Mouse (Mus musculus) heart, embryonic 13.5 days (tissue): Measurements from ENCODE around the gene Hsd3b1. TPM values are rescaled to one million over a fixed set of nuclear protein-coding genes. Genes with fewer than 3 reads are reported as not detected.

Experiments
- ATAC-seq: fragments of 200-750 bp; cut with Nextera tagmentation; 2 replicates; pipeline ENCODE4 v1.8.0; 2017; ENCODE audit warnings: moderate TSS enrichment; ENCODE audit not compliant: insufficient number of reproducible peaks, low FRiP score, low TSS enrichment; ENCODE audit errors: extremely low read depth
- H3K27ac ChIP-seq: fragments of 300-500 bp; sonication (generic); replicated peaks from 2 replicates; pipeline ENCODE4 v1.5.1; 2015; ENCODE audit warnings: moderate library complexity, mild to moderate bottlenecking, inconsistent platforms
- H3K27me3 ChIP-seq: fragments of 300-500 bp; sonication (generic); replicated peaks from 2 replicates; pipeline ENCODE4 v1.6.1; 2015; ENCODE audit warnings: mild to moderate bottlenecking, inconsistent platforms
- H3K36me3 ChIP-seq: fragments of 300-500 bp; sonication (generic); 2 replicates; pipeline ENCODE4 v1.6.1; 2015; ENCODE audit warnings: mild to moderate bottlenecking, inconsistent platforms
- H3K4me1 ChIP-seq: fragments of 300-500 bp; sonication (generic); 2 replicates; pipeline ENCODE4 v1.6.1; 2015; ENCODE audit warnings: inconsistent platforms
- H3K4me2 ChIP-seq: fragments of 300-500 bp; sonication (generic); 2 replicates; pipeline ENCODE4 v1.6.1; 2015; ENCODE audit warnings: inconsistent platforms, mild to moderate bottlenecking, moderate library complexity
- H3K4me3 ChIP-seq: fragments of 300-500 bp; sonication (generic); 2 replicates; pipeline ENCODE4 v1.5.1; 2015; ENCODE audit warnings: moderate library complexity, mild to moderate bottlenecking, inconsistent platforms
- H3K9ac ChIP-seq: fragments of 300-500 bp; sonication (generic); 2 replicates; pipeline ENCODE4 v1.6.1; 2015; ENCODE audit warnings: inconsistent platforms, mild to moderate bottlenecking, moderate library complexity
- H3K9me3 ChIP-seq: fragments of 300-500 bp; sonication (generic); 2 replicates; pipeline ENCODE4 v1.6.1; 2016; ENCODE audit warnings: inconsistent platforms
- WGBS: fragments of 180-500 bp; shearing (Covaris S2); methylation state at CpG from one replicate; pipeline ENCODE4 v1.1.7; 2015; ENCODE audit warnings: mixed read lengths; 5-methylcytosine and 5-hydroxymethylcytosine counted together
- polyA plus RNA-seq: library from polyadenylated mRNA; unstranded; fragments of >200 nt; fragmentation: Nextera tagmentation; extraction: Ambion mirVana; gene quantifications from 2 replicates; pipeline ENCODE4 v1.2.1, GENCODE M21; 2015

Gene Hsd3b1
- polyA plus RNA-seq: 0.98 and 1.1 TPM in 2 replicates

DNA sequence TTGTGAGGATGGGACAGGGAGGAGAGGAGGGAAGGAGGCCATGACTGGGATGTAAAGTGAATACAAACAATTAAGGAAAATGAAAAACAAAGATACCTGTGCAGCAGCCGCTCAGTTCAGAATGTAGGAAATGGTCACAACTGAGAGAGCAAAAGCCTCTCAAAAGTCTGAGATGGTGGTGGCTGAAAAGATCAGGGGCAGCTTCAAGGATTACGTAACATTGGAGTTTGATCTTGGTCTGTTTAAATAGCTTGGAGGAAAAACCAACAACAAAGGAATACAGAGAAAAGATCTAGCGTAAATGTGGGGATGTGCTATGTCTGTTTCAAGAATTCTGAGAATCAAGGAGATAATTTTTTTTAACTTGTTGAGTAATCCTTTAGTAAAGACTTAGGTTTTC lies at the start of gene Hsd3b1:
TSS of gene Hsd3b1 (minus strand) at position 219 of the 400 bp plus-strand sequence.
- no peak within 1 kb of the TSS for H3K4me3 ChIP-seq
- WGBS: 90% methylated on average over 3 of the region's 3 CpGs
- H3K4me2 ChIP-seq: no peak within 1 kb of the TSS
- H3K9ac ChIP-seq: no peak within 1 kb of the TSS
- H3K36me3 ChIP-seq: no peaks in the 10 kb centered on the region
- no peak within 1 kb of the TSS for H3K27ac ChIP-seq
- H3K9me3 ChIP-seq: no peaks in the 10 kb centered on the region
- no peaks in the 10 kb centered on the region for H3K27me3 ChIP-seq
- peaks cover 27% of the 10 kb centered on the region for H3K4me1 ChIP-seq
- ATAC-seq: no peak

DNA sequence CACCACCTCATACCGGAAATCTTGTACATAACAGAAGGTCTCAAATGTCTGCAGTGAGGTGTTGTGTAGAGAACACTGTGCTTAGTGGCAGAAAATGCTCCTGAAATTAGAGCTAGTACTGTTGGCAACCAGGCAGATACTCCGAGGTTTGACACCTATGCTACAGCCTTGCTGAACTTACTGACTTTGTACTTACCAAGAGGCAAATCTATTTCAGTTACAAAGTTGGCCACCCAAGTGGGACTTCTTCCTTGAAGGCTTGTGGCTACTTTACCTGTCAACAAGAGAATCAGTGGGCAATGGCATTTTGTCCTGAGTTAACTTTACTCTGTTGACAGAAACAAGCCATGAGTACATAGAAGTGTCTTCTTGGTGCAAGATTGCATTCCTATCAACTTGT lies 38.0 kb upstream of the Hsd3b1 start:
- Histone ChIP-seq H3K4me3 (no peak overlapping the region), H3K36me3 (no peaks in the 10 kb centered on the region), H3K9ac (no peak overlapping the region), H3K4me2 (no peak overlapping the region), H3K9me3 (no peaks in the 10 kb centered on the region), H3K27ac (no peak overlapping the region), H3K4me1 (no peaks in the 10 kb centered on the region), H3K27me3 (no peaks in the 10 kb centered on the region)
- 79% methylated on average over 2 of the region's 2 CpGs for WGBS
- no peak for ATAC-seq

DNA sequence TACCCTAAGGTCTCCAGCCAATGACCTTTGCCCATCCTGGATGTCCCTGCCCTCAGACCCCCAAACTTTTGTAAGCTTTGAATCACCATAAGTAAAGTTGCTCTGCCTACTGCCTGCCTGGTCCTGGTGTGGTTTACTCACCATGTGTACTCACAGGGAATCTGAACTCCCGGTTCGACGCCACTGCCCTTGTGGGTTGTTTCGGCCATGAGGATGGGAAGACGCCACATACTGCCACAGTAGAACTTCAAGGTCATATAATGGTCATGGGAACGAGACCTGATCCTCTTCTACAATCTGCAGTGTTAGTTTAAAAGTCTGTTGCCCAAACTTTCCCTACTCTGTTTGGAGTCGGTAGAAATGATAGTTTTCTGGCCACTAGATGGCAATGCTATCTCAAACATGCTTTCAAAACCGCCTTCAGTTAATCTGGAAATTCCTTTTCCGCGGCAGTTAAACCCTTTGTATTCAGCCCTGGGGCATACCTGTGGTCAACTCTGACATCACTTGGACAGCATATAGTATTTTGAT lies 35.5 kb upstream of the Hsd3b1 start:
- ATAC-seq: no peak
- Histone ChIP-seq H3K4me1 (peaks cover 4% of the 10 kb centered on the region; the same call in 1 of the 2 replicates), H3K27ac (no peak overlapping the region), H3K36me3 (no peaks in the 10 kb centered on the region), H3K4me2 (peak overlapping the region; percentile 55), H3K9me3 (no peaks in the 10 kb centered on the region), H3K4me3 (peak overlapping the region; percentile 34), H3K9ac (no peak overlapping the region), H3K27me3 (no peaks in the 10 kb centered on the region)
- 37% methylated on average over 10 of the region's 10 CpGs for WGBS

DNA sequence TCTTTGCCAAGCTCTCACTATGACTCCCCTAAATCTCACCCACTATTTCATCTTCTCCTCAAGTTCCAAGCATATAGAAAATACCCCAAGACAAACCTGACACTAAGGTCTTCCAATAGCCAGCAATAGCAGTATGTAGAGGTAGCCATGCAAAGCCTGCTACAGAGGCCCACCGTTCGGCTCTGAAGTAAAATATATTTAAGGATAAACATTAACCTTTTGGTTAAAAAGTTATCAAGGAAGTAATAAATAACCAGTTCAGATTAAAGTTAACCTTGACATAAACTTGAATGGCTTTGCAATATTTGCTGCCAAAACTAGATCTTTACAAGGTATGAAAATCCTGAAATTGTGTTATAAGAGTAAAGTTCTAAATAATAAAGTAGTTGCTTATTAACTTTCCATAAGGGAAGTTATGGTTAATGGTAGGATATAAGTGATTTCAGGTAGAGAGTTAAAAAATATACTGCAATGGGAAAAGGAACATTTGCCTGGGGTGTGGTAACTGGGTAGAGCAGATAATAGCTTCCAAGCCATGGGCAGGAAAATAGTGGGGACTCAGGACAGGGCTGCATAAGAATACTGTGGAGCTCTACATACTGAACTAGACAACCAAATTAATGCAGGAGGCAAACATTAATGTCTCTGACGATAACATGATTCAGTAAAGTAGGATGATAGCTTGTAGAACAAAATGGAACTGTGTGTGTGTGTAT lies 33.6 kb upstream of the Hsd3b1 start, which contains the start of gene Hao2:
TSS of gene Hao2 (minus strand) at position 183 of the 716 bp plus-strand sequence.
- no peak for ATAC-seq
- Histone ChIP-seq H3K27me3 (no peaks in the 10 kb centered on the region), H3K9me3 (no peaks in the 10 kb centered on the region), H3K9ac (no peak within 1 kb of the TSS), H3K4me3 (no peak within 1 kb of the TSS), H3K36me3 (no peaks in the 10 kb centered on the region), H3K4me2 (no peak within 1 kb of the TSS), H3K4me1 (peaks cover 4% of the 10 kb centered on the region; the same call in 1 of the 2 replicates), H3K27ac (no peak within 1 kb of the TSS)
- WGBS: 84% methylated on average over 3 of the region's 3 CpGs

DNA sequence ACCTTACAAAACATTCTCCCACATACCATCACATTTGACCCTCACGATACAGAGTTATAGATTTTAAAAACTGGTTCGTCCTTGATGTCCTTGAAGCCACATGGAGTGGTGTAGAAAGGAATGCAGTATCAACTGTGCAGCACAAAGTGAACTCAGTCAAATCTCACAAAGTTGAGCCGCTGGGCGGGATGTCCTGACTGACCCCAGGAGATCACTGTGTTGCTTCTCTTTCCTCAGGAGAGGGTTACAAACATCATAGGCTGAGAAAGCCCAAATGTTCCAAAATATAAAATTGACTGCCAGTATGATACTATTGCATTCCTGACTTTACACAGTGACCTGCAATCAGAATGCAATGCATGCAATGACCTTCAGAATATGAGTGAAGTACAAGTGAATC lies 30.8 kb upstream of the Hsd3b1 start:
- no peak overlapping the region for H3K27ac ChIP-seq
- no peaks in the 10 kb centered on the region for H3K36me3 ChIP-seq
- no peak for ATAC-seq
- H3K4me1 ChIP-seq: peaks cover 4% of the 10 kb centered on the region; the same call in 1 of the 2 replicates
- no peak overlapping the region for H3K4me3 ChIP-seq
- 51% methylated on average over 4 of the region's 4 CpGs for WGBS
- no peaks in the 10 kb centered on the region for H3K9me3 ChIP-seq
- no peak overlapping the region for H3K4me2 ChIP-seq
- H3K27me3 ChIP-seq: no peaks in the 10 kb centered on the region
- H3K9ac ChIP-seq: no peak overlapping the region

DNA sequence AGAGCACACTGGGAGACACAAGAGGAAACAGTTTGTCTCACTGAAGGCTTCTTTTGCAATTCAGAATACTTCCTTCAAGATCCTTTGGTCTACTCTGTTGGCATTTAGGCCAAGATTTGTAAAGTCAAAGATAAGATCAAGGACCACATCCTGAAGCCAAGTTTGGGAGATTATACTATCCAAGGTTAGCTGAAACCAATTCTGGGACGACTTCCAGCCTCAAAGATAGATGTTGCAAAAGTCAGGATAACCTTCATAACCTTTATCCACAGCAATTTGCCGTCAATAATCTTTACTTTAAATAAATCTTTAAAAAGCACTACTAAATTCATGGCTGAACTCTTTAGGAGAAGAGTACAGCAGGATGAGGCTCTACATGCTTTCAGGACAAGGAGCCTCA lies 28.6 kb upstream of the Hsd3b1 start:
- Histone ChIP-seq H3K27ac (no peak overlapping the region), H3K9me3 (no peaks in the 10 kb centered on the region), H3K27me3 (no peaks in the 10 kb centered on the region), H3K4me2 (no peak overlapping the region), H3K9ac (no peak overlapping the region), H3K36me3 (no peaks in the 10 kb centered on the region), H3K4me3 (no peak overlapping the region), H3K4me1 (peaks cover 4% of the 10 kb centered on the region; the same call in 1 of the 2 replicates)
- no peak for ATAC-seq
- 72% methylated on average over 2 of the region's 2 CpGs for WGBS

DNA sequence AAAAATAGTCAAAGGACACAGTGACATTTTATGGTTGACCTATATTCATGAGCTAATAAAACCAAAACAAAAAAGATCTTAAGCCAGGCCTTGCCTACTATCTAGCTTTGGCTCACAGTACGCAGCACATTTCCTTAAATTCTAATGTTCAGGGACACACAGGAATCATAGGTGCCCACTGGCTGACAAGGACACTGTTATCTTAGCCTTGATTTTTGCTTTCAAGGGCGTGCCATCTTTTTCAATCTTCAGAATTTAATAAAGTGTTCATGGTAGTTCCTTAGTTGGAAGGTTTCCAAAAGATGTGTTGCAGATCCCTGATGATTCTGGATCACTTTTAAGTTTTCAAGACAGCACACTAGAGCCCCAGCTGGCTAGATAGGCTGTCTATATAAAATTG lies 21.2 kb upstream of the Hsd3b1 start:
- 86% methylated on average over 2 of the region's 2 CpGs for WGBS
- ATAC-seq: no peak
- no peaks in the 10 kb centered on the region for H3K36me3 ChIP-seq

DNA sequence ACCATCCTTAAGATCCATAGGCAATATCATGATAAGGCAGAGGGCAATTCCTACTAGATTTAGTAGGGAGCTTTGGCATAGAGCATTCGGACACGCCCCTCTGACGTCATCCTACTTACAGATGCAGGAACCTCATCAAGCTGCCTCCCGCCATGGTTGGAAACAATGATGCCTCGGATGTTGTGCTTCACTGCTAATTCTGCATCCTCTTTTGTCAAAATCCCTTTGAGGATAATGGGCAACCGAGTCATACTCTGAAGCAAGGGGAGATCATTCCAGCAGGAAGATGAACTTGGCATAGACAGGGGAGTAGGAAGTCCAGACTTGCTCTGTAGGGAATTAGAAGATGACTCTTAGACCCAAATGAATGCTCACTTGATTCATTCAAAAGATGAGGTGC lies 20.6 kb upstream of the Hsd3b1 start:
- WGBS: 68% methylated on average over 6 of the region's 6 CpGs
- no peak overlapping the region for H3K9ac ChIP-seq
- H3K27ac ChIP-seq: no peak overlapping the region
- ATAC-seq: no peak
- no peaks in the 10 kb centered on the region for H3K27me3 ChIP-seq
- no peak overlapping the region for H3K4me2 ChIP-seq
- H3K9me3 ChIP-seq: no peaks in the 10 kb centered on the region
- H3K4me1 ChIP-seq: no peaks in the 10 kb centered on the region
- no peak overlapping the region for H3K4me3 ChIP-seq
- H3K36me3 ChIP-seq: no peaks in the 10 kb centered on the region

More for the DNA sequence above, 21.2 kb upstream of the Hsd3b1 start:
- no peaks in the 10 kb centered on the region for H3K4me1 ChIP-seq
- H3K4me3 ChIP-seq: no peak overlapping the region
- no peaks in the 10 kb centered on the region for H3K27me3 ChIP-seq
- no peak overlapping the region for H3K9ac ChIP-seq
- no peaks in the 10 kb centered on the region for H3K9me3 ChIP-seq
- H3K27ac ChIP-seq: no peak overlapping the region
- H3K4me2 ChIP-seq: no peak overlapping the region

DNA sequence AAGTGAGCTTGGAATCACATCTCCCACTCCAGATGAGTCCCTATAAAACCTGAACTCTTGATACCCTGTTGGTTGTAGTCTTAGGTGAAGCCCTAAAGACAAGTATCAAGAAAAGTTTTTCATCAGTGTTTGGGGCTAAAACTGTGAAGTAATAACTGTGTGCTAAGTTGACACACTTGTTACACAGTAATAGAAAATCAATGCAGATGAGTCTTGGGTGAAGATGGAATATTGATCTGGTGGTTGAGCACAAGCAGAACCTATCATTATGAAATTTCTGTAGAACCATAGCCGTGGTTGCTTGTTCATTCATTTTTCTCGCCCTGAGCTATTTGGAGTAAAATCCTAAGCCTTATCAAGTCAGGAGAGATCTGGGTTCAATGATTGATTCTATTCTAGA lies 8.6 kb upstream of the Hsd3b1 start:
- H3K4me1 ChIP-seq: 0 out of 2 replicates have a peak, but pooled peaks cover 3% of the 10 kb centered on the region
- 74% methylated on average over 2 of the region's 2 CpGs for WGBS
- H3K4me2 ChIP-seq: no peak overlapping the region
- H3K27me3 ChIP-seq: no peaks in the 10 kb centered on the region
- no peak overlapping the region for H3K27ac ChIP-seq
- H3K4me3 ChIP-seq: no peak overlapping the region
- ATAC-seq: no peak
- no peaks in the 10 kb centered on the region for H3K9me3 ChIP-seq
- H3K9ac ChIP-seq: no peak overlapping the region
- no peaks in the 10 kb centered on the region for H3K36me3 ChIP-seq

DNA sequence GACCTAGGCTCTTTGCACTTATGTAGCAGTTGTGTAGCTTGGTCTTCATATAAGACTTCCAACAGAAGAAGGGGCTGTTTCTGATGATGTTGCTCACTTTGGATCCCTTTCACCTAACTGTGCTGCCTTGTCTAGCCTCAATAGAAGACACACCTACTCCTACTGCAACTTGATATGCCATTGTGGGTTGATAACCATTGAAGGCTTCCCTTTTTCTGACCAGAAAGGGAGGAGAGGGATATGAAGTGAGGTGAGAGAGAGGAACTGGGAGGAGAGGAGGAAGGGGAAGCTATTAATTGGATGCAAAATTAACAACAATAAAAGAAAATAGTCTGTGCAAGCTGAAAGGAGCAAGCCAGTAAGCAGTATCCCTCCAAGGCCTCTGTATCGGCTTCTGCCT lies 3.2 kb upstream of the Hsd3b1 start:
- 94% methylated on average over 1 of the region's 1 CpGs for WGBS
- Histone ChIP-seq H3K36me3 (no peaks in the 10 kb centered on the region), H3K9me3 (no peaks in the 10 kb centered on the region), H3K27ac (no peak overlapping the region), H3K4me3 (no peak overlapping the region), H3K4me2 (no peak overlapping the region), H3K27me3 (no peaks in the 10 kb centered on the region), H3K4me1 (peaks cover 8% of the 10 kb centered on the region), H3K9ac (no peak overlapping the region)
- no peak for ATAC-seq

DNA sequence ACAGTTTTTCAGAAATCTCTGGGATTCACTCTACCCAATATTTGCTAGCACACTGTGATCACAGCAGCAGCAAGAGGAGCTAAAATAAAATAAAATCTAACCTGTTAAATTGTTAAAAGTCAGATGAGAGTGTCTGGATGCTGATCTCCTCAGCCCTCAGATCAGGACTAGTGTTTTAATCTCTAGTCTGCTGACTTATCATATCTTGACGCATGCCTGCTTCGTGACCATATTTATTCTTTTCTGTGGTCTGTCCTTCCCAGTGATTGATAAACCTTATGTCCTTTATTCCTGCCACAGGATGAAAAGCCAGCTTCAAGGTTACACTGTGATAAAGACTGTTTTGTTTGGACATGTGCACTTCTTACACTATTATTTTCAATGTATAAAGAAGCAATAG lies 1.5 kb downstream of the Hsd3b1 start:
- 17% methylated on average over 2 of the region's 2 CpGs for WGBS
- Histone ChIP-seq H3K27ac (peak overlapping the region; percentile 46; the same call in 1 of the 2 replicates), H3K4me1 (peaks cover 33% of the 10 kb centered on the region), H3K4me2 (no peak overlapping the region), H3K9me3 (no peaks in the 10 kb centered on the region), H3K27me3 (no peaks in the 10 kb centered on the region), H3K9ac (no peak overlapping the region), H3K36me3 (no peaks in the 10 kb centered on the region), H3K4me3 (no peak overlapping the region)
- no peak for ATAC-seq

DNA sequence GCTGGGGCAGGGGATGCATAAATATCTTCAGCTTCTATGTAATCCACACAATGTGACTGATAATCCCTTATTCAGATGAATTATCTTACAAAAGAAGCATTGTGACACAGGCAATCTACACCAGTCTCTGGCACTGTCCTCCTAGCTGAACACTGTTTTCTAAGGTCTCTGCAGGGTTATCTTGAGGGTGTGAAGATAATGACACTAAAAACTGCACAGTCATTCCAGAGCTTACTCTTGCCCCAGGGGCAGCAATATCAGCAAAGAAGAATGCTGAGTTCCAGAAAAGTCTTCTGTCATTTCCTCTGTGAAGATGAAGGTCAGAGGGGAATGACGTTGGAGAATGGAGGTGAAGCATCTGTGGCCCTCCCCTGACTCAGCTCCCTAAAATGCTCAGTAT lies 2.7 kb downstream of the Hsd3b1 start:
- 0% methylated on average over 1 of the region's 1 CpGs for WGBS
- no peak overlapping the region for H3K9ac ChIP-seq
- no peak overlapping the region for H3K4me3 ChIP-seq
- H3K27ac ChIP-seq: peak overlapping the region; percentile 46
- H3K4me1 ChIP-seq: peaks cover 33% of the 10 kb centered on the region
- no peaks in the 10 kb centered on the region for H3K36me3 ChIP-seq
- no peaks in the 10 kb centered on the region for H3K27me3 ChIP-seq
- H3K4me2 ChIP-seq: 0 out of 2 replicates have a peak overlapping the region, but pooled peaks have one; percentile 16
- H3K9me3 ChIP-seq: no peaks in the 10 kb centered on the region
- ATAC-seq: peak; percentile 81
